In the genomic region with DNA sequence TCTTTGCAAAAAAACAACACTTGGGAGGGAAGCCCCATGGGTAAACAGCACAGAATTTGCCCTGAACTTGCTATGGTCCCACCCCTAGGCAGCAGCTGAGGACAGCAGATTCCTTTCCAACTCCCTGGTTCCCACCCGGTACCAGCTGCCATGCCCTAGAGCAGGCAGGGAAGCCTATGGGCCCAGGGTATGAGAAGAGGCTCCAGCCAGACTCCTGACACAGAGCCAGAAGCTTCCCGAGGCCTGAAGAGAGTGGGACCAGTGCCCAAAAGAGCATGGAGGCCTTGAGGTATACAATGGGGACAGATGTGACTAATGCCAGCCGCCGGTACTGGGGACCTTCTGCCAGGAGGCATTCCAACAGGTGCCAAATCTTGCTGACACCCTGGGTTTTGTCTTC, we compare ENCODE assay signal across 13 mouse cellular contexts.
DNase-seq lines count a peak whose midpoint lies in the region; ATAC-seq and TF ChIP-seq lines count a peak whose summit lies in the region.
"Had no signal": no experiment of that assay in that cellular context is flagged by ENCODE, and none has a peak within 500 bp of the region (broad histone marks: within the 10 kb centered on the region; RNA-seq: fewer than 3 reads in every experiment).

No protein-coding gene starts in this region.

- no peaks in the 10 kb centered on the region for H3K27me3 ChIP-seq in forebrain, embryonic 15.5 days
- H3K27me3 ChIP-seq in forebrain, embryonic 10.5 days (ENCODE audit: poor library complexity, severe bottlenecking): no peaks in the 10 kb centered on the region
- no peaks in the 10 kb centered on the region for H3K27me3 ChIP-seq in G1E (ENCODE audit: insufficient read depth, low read length)
- no peaks in the 10 kb centered on the region for H3K27me3 ChIP-seq in hindbrain, postnatal 0 days (ENCODE audit: insufficient read depth, low read length)

- ATAC-seq in forebrain, embryonic 15.5 days (replicated peaks): 0 out of 2 replicates have a peak, but pooled peaks have one; percentile 64
- no peak for ATAC-seq in G1E (ENCODE audit: extremely low read depth, insufficient number of reproducible peaks, low FRiP score, poor library complexity, severe bottlenecking)
- peak; percentile 87 for ATAC-seq in hindbrain, postnatal 0 days
- no peak for ATAC-seq in megakaryocyte progenitor cell, adult 5-6 weeks (replicated peaks; ENCODE audit: poor library complexity)
- no peak for ATAC-seq in erythroblast, adult 5-6 weeks (replicated peaks; ENCODE audit: low FRiP score, poor library complexity, severe bottlenecking)

- peaks cover 15% of the 10 kb centered on the region for H3K4me1 ChIP-seq in forebrain, embryonic 15.5 days
- peaks cover under 1% of the 10 kb centered on the region for H3K4me1 ChIP-seq in forebrain, embryonic 10.5 days
- H3K4me1 ChIP-seq in G1E (ENCODE audit: insufficient read depth, low read depth, low read length): no peaks in the 10 kb centered on the region
- peaks cover 2% of the 10 kb centered on the region for H3K4me1 ChIP-seq in hindbrain, postnatal 0 days (ENCODE audit: insufficient read depth, low read length)

- no peak overlapping the region for H3K27ac ChIP-seq in forebrain, embryonic 15.5 days (replicated peaks)
- H3K27ac ChIP-seq in forebrain, embryonic 10.5 days: no peak overlapping the region
- H3K27ac ChIP-seq in hindbrain, postnatal 0 days: no peak overlapping the region
- H3K27ac ChIP-seq: heart, adult 2 months; liver, embryonic 14.5 days had no signal

- no peaks in the 10 kb centered on the region for H3K36me3 ChIP-seq in forebrain, embryonic 15.5 days
- no peaks in the 10 kb centered on the region for H3K36me3 ChIP-seq in forebrain, embryonic 10.5 days (replicated peaks)
- H3K36me3 ChIP-seq in G1E (replicated peaks): no peaks in the 10 kb centered on the region
- H3K36me3 ChIP-seq in hindbrain, postnatal 0 days (ENCODE audit: insufficient read depth, low read length): no peaks in the 10 kb centered on the region

- 45% methylated on average over 4 of the region's 4 CpGs for WGBS in forebrain, embryonic 15.5 days
- WGBS in forebrain, embryonic 10.5 days: 93% methylated on average over 4 of the region's 4 CpGs
- 39% methylated on average over 4 of the region's 4 CpGs for WGBS in hindbrain, postnatal 0 days

- DNase-seq in forebrain, embryonic 10.5 days (ENCODE audit: extremely low spot score, low spot score): no peak
- no peak for DNase-seq in G1E (ENCODE audit: low spot score)
- DNase-seq in adrenal gland, adult 8-10 months: peak; percentile 53
- DNase-seq in hindbrain, postnatal 0 days (ENCODE audit: low spot score): peak; percentile 86
- DNase-seq: heart, adult 2 months; heart, postnatal 10 days; kidney, adult 11 months; lung, postnatal 36 days had no signal

- no peak overlapping the region for H3K4me2 ChIP-seq in forebrain, embryonic 15.5 days (replicated peaks)
- H3K4me2 ChIP-seq in hindbrain, postnatal 0 days (ENCODE audit: low read depth, low read length): no peak overlapping the region

- no peak overlapping the region for H3K9ac ChIP-seq in forebrain, embryonic 15.5 days (replicated peaks)
- H3K9ac ChIP-seq in hindbrain, postnatal 0 days (replicated peaks; ENCODE audit: low read length): no peak overlapping the region
- H3K9ac ChIP-seq: liver, embryonic 14.5 days had no signal

- no peaks in the 10 kb centered on the region for H3K9me3 ChIP-seq in forebrain, embryonic 15.5 days
- H3K9me3 ChIP-seq in forebrain, embryonic 10.5 days: no peaks in the 10 kb centered on the region; the same call in 1 of the 2 replicates
- peaks cover 88% of the 10 kb centered on the region for H3K9me3 ChIP-seq in G1E (replicated peaks)
- no peaks in the 10 kb centered on the region for H3K9me3 ChIP-seq in hindbrain, postnatal 0 days (ENCODE audit: low read length)

- 0 out of 2 replicates have a peak, but pooled peaks have one; percentile 2 for TF ChIP-seq CTCF in G1E (IDR thresholded peaks at IDR 0.05; ENCODE audit: low read depth, low read length)
- no peak for TF ChIP-seq CTCF in hindbrain, postnatal 0 days (IDR thresholded peaks at IDR 0.05; ENCODE audit: low read depth)

- no peak overlapping the region for H3K4me3 ChIP-seq in forebrain, embryonic 15.5 days
- no peak overlapping the region for H3K4me3 ChIP-seq in forebrain, embryonic 10.5 days
- H3K4me3 ChIP-seq in G1E (ENCODE audit: low read depth, low read length): no peak overlapping the region
- H3K4me3 ChIP-seq in hindbrain, postnatal 0 days (ENCODE audit: low read length): no peak overlapping the region
- H3K4me3 ChIP-seq: erythroblast, embryonic 14.5 days; heart, adult 2 months had no signal

Comparison
In these comparisons a context has a peak if more than half of its experiments do, and no peak if none do; other contexts are left out.
1. ATAC-seq: peak in forebrain, embryonic 15.5 days (single experiment) and hindbrain, postnatal 0 days (single experiment); none in G1E (single experiment), megakaryocyte progenitor cell, adult 5-6 weeks (single experiment) and erythroblast, adult 5-6 weeks (single experiment).
2. DNase-seq: peak in adrenal gland, adult 8-10 months (single experiment) and hindbrain, postnatal 0 days (single experiment); none in forebrain, embryonic 10.5 days (single experiment) and G1E (single experiment).